Mouse (Mus musculus): Measurements from ENCODE around the gene Mef2b. TPM values are rescaled to one million over a fixed set of nuclear protein-coding genes. Genes with fewer than 3 reads are reported as not detected.

Mef2b gene
- total RNA-seq, 2 experiments from 2014 or later, result 0.31 TPM; not detected in 1

GRCm38 (mm10) chr8:70134086-70134485 lies 5.4 kb upstream of the Mef2b start:
- DNase-seq, result no peak

- DNase-seq, result peak in 1 of 2 experiments; percentile 22
Observed at GRCm38 (mm10) chr8:70134931-70135330, 4.6 kb upstream of the Mef2b start.

GRCm38 (mm10) chr8:70136591-70136990 lies 2.9 kb upstream of the Mef2b start:
- no peak for DNase-seq

- no peak for DNase-seq
Observed at GRCm38 (mm10) chr8:70137890-70138289, 1.6 kb upstream of the Mef2b start.

- no peak for DNase-seq
Observed at GRCm38 (mm10) chr8:70139981-70140380, 470 bp downstream of the Mef2b start.

DNA sequence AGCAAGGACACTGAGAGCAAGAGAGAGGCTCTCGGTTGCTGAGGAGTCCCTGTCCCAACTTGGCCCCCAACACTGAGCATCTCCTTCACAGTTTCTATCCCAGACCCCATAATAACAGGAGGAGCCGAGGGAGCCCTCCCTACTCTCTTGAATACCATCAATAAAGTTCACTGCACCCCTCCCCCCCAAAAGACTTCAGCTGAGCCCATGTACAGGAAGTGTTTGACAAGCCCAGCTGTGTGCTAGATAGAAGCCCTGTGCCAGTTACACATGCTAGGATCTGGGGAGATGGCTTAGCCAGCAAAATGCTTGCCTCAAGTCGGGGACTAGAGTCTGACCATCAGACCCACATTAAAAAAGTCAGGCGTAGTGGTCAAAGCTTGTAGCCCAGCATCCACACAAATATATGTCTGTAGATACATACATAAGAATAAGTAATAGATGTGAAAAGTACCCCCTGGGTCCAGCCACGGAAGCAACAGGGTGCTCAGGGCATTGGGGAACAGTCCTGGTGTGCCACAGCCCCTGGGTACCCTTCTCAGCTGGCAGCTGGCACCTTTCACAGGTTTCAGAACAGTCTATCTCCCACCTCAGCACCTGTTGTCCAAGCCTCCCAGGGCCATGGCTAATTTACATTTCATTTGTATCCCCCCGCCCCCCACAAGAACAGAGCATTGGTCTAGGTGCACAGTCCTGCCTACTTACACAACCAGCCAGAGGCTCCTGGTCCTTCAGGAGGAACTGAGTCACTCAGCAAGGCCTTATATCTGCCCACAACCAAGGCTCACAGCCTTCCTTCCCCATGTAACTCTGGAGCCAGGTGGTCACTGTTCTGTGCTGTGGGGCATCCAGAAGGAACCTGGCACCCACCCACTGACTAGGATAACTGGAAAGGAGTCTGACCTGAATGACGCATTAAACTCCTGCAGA lies 8.4 kb downstream of the Mef2b start:
- DNase-seq, result no peak

- no peak for DNase-seq
Observed at GRCm38 (mm10) chr8:70150158-70150557, 10.6 kb downstream of the Mef2b start.

DNA sequence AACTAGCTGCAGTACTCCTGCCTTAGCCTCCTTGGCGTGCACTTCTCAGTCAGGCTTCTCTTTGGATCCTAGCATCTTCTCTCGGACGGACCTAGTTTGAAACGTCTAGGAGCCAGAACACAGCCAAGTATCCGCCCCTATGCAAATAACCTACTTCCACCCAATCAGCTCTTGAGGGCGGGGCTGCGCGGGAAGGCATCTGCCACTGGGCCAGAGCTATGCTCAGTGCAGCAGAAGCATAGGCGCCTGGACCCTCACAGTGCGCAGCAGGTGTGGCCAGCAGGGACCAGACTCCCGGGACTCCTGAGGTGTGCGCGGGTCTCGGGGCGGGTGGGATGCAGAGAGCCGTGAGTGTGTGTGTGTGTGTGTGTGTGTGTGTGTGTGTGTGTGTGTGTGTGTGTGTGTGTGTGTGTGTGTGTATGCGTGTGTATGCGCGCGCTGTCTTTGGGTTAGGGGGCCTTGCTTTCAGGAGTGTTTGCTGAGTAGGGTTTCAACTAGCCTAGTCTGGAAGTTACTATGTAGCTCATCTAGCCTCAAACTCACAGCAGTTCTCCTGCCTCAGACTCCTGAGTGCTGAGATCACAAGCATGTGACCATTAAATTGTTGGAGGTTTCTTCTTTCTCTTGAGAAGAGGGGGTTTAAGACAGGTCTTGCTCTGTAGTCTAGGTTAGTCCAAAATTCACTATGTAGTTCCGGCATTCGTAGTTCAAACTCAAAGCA lies 13.2 kb downstream of the Mef2b start:
- peak; percentile 51 to 67 for DNase-seq

DNA sequence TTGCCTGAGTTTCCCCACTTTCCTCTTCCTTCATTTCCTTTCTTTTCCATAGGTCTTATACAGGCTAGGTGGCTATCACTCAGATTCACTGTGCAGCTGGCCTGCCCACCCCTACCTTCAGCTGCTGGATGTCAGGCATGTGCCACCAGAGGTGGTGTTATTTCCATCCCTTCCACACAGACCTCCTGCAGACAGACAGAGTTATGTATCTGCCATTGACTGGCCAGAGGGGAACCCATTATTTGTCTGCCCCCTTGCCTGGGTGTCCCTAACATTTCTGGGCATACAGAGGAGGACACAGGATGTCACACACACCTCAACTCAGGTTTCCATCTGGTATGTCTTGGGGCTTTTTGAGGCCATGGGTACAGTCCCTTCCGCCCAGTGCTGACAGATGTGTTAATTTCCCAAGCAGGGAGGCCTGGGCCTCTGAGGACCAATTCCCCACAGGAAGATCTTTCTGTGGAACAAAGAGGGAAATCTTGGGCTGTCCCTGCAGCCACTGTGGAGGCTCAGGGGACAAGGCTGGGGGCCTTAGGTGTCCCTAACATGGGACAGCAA lies 17.8 kb downstream of the Mef2b start:
- no peak for DNase-seq

DNA sequence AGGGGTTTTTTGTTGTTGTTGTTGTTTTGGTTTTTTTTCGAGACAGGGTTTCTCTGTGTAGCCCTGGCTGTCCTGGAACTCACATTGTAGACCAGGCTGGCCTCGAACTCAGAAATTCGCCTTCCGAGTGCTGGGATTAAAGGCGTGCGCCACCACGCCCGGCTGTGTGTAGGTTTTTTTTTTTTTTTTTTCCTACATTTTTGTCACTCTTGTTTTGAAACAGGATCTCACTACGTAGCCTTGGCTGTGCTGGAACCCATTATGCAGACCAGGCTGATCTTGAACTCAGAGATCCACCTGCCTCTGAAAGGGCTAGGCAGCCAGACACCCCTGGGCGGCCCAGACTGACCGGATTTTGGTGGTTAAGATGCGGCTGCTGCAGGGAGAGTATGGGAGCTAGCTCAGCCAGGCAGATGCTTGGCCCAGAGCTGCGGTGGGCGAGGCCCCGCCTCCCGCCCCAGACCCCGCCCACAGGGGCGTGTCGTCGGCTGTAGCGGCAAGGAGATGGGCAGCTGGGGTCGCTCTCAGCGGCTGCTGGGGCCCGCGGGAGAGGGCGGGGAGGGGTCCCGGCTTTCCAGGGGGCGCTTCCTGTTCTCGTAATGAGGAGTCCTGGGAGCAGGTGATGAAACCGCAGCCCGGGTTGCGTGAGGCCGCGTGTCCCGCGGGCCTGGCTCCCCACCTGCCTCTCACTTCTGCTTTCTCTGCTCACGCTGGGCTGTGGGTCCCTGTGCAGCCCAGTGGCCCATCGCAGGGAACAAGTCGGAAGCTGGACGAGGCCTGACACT lies 18.8 kb downstream of the Mef2b start:
- DNase-seq, result peak; percentile 64 to 69

DNA sequence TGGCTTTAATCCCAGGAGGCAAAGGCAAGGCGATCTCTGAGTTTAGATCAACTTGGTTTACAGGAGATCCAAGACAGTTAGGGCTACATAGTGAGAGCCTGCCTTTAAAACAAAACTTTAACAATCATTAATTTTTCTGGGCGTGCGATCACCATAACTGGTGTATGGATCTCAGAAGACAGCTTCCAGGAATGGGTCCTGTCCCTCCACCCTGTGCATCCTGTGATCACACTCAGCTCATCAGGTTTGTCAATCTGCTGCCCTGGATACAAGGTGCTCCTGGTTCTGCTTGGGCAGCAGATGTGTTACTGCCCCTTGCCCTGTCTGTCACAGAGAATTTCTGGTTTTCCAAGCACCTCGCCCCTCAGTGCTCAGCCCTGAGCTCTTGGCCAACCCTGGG lies 19.7 kb downstream of the Mef2b start:
- DNase-seq, result no peak

GRCm38 (mm10) chr8:70160015-70160414 lies 20.5 kb downstream of the Mef2b start:
- DNase-seq, result no peak

- DNase-seq, result no peak
Observed at GRCm38 (mm10) chr8:70163316-70163715, 23.8 kb downstream of the Mef2b start.

- DNase-seq, result peak; percentile 48 to 76
Observed at GRCm38 (mm10) chr8:70166504-70167110, 27.1 kb downstream of the Mef2b start.

DNA sequence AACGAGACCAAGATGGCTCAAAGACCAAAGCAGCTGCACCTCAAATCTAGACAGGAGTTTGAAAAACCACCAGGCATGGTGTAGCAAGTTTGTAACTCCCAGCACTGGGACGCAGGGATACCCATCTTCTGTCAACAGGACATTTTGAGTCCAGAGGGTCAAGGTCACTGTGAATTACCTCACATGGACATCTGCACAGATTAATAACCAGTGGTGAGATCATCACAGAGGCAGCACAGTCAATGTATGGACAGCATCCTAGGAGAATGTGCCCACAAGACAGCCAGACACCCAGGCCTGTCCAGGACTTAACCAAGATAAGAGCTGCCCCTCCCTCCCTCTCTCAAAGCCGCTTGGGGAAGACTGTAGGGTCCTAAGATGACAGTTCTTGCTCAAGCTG lies 30.6 kb downstream of the Mef2b start:
- DNase-seq, result no peak

- no peak for DNase-seq
Observed at GRCm38 (mm10) chr8:70170748-70171147, 31.2 kb downstream of the Mef2b start.

- no peak for DNase-seq
Observed at GRCm38 (mm10) chr8:70171240-70171639, 31.7 kb downstream of the Mef2b start.

- DNase-seq, result peak; percentile 94 to 97
Observed at GRCm38 (mm10) chr8:70172043-70172681, 32.7 kb downstream of the Mef2b start, which contains the start of gene Tmem161a. Gene Tmem161a, plus strand, starts transcription at chr8:70172356.

DNA sequence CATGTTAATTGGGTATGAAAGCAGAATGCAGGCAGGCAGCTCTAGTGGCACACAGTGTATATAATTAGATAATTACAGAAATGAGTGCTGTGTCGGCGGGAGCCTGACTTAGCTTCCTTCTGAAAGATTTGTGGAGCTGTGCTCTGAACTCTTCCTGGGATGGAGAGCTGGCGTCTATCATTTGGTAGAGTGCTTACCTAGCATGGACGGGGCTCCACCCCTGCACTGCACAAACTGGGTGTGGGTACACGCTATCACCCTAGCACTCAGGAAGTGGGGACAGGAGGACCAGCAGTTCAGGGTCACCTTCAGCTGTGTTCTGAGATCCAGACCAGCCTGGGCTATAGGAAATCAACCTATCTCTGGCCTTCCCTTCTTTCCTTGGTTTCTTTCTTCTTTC lies 33.8 kb downstream of the Mef2b start:
- no peak for DNase-seq

GRCm38 (mm10) chr8:70174079-70174478 lies 34.6 kb downstream of the Mef2b start:
- DNase-seq, result peak in 1 of 2 experiments; percentile 14

- no peak for DNase-seq
Observed at GRCm38 (mm10) chr8:70178231-70178630, 38.7 kb downstream of the Mef2b start.

Data from heart, adult 18-20 months (tissue).